Mouse (Mus musculus) ES-Bruce4 (cell line): ENCODE results near the gene Meis2. TPM values are rescaled to one million over a fixed set of nuclear protein-coding genes. Genes with fewer than 3 reads are reported as not detected.

Source experiments
- H3K27ac ChIP-seq: 2 replicates; pipeline ENCODE4 v1.5.1; 2012; ENCODE audit warnings: low read length, inconsistent platforms; ENCODE audit not compliant: insufficient read depth
- H3K27me3 ChIP-seq: 2 replicates; pipeline ENCODE4 v1.6.1; 2012; ENCODE audit warnings: mild to moderate bottlenecking, low read length, inconsistent platforms; ENCODE audit not compliant: control insufficient read depth, poor library complexity, insufficient read depth, severe bottlenecking
- H3K36me3 ChIP-seq: 2 replicates; pipeline ENCODE4 v1.6.1; 2012; ENCODE audit warnings: inconsistent platforms, mild to moderate bottlenecking, low read length, moderate library complexity; ENCODE audit not compliant: control insufficient read depth, poor library complexity, insufficient read depth, severe bottlenecking
- H3K4me1 ChIP-seq: one replicate; pipeline ENCODE4 v1.8.1; 2011; ENCODE audit warnings: low read length; ENCODE audit not compliant: control insufficient read depth, insufficient read depth
- H3K4me3 ChIP-seq: 2 replicates; pipeline ENCODE4 v1.5.1; 2011; ENCODE audit warnings: low read depth, mild to moderate bottlenecking, low read length
- H3K9ac ChIP-seq: 2 replicates; pipeline ENCODE4 v1.6.1; 2012; ENCODE audit warnings: low read depth, mild to moderate bottlenecking, inconsistent platforms; ENCODE audit not compliant: poor library complexity, severe bottlenecking
- H3K9me3 ChIP-seq: replicated peaks from 2 replicates; pipeline ENCODE4 v1.6.1; 2012; ENCODE audit warnings: mild to moderate bottlenecking, low read length, inconsistent platforms; ENCODE audit not compliant: control insufficient read depth, poor library complexity, insufficient read depth, severe bottlenecking
- CTCF ChIP-seq: IDR thresholded peaks from one replicate; pipeline ENCODE4 v1.8.1; 2011; ENCODE audit warnings: low read depth, low read length
- EP300 ChIP-seq: IDR thresholded peaks from 2 replicates; pipeline ENCODE4 v1.6.1; 2011; ENCODE audit warnings: low read depth, low read length; ENCODE audit not compliant: insufficient read depth
- POLR2A ChIP-seq: IDR thresholded peaks from one replicate; pipeline ENCODE4 v1.8.1; 2011; ENCODE audit warnings: low read length; ENCODE audit not compliant: insufficient read depth
- polyA plus RNA-seq: library from polyadenylated mRNA; stranded (reverse); fragments of >200 nt; gene quantifications from 2 replicates; pipeline ENCODE4 v1.2.4, GENCODE M21; 2011; ENCODE audit warnings: low read depth; ENCODE audit not compliant: missing spikeins, insufficient read depth, insufficient read length

Meis2 gene
- polyA plus RNA-seq, 1 experiment = 1.5 TPM

- Histone ChIP-seq H3K9me3 (no peaks in the 10 kb centered on the region), H3K4me3 (no peak overlapping the region)
- TF ChIP-seq EP300 = no peak
- no peak for TF ChIP-seq POLR2A
- TF ChIP-seq CTCF = no peak
Measured at GRCm38 (mm10) chr2:115948630-115949426, 116.8 kb downstream of the Meis2 start.

GRCm38 (mm10) chr2:115947714-115948226, 117.9 kb downstream of the Meis2 start:
- no peak overlapping the region for H3K27ac ChIP-seq
- no peak overlapping the region for H3K4me3 ChIP-seq
- no peaks in the 10 kb centered on the region for H3K36me3 ChIP-seq
- H3K9ac ChIP-seq = no peak overlapping the region
- H3K27me3 ChIP-seq = no peaks in the 10 kb centered on the region
- TF ChIP-seq POLR2A (no peak), EP300 (no peak), CTCF (no peak)
- H3K9me3 ChIP-seq = no peaks in the 10 kb centered on the region
- H3K4me1 ChIP-seq = peaks cover 2% of the 10 kb centered on the region

More at GRCm38 (mm10) chr2:115948630-115949426, 116.8 kb downstream of the Meis2 start:
- Histone ChIP-seq H3K9ac (no peak overlapping the region), H3K27ac (no peak overlapping the region), H3K36me3 (no peaks in the 10 kb centered on the region), H3K4me1 (peaks cover 2% of the 10 kb centered on the region), H3K27me3 (no peaks in the 10 kb centered on the region)

GRCm38 (mm10) chr2:115943044-115943443, 122.6 kb downstream of the Meis2 start:
- TF ChIP-seq EP300 (no peak), CTCF (no peak), POLR2A (no peak)
- Histone ChIP-seq H3K4me3 (no peak overlapping the region), H3K4me1 (peaks cover under 1% of the 10 kb centered on the region), H3K36me3 (no peaks in the 10 kb centered on the region), H3K27me3 (no peaks in the 10 kb centered on the region), H3K9me3 (no peaks in the 10 kb centered on the region), H3K27ac (no peak overlapping the region), H3K9ac (no peak overlapping the region)

GRCm38 (mm10) chr2:115939849-115940248, 125.8 kb downstream of the Meis2 start:
- Histone ChIP-seq H3K9ac (no peak overlapping the region), H3K36me3 (no peaks in the 10 kb centered on the region), H3K4me1 (no peaks in the 10 kb centered on the region), H3K9me3 (no peaks in the 10 kb centered on the region), H3K27ac (no peak overlapping the region), H3K4me3 (no peak overlapping the region), H3K27me3 (no peaks in the 10 kb centered on the region)
- TF ChIP-seq CTCF = no peak
- TF ChIP-seq POLR2A = no peak
- TF ChIP-seq EP300 = no peak

GRCm38 (mm10) chr2:115938926-115939563, 126.6 kb downstream of the Meis2 start:
- Histone ChIP-seq H3K36me3 (no peaks in the 10 kb centered on the region), H3K9me3 (no peaks in the 10 kb centered on the region), H3K27ac (no peak overlapping the region), H3K4me1 (no peaks in the 10 kb centered on the region), H3K9ac (no peak overlapping the region), H3K27me3 (no peaks in the 10 kb centered on the region), H3K4me3 (no peak overlapping the region)
- no peak for TF ChIP-seq CTCF
- no peak for TF ChIP-seq POLR2A
- no peak for TF ChIP-seq EP300

GRCm38 (mm10) chr2:115938296-115938695, 127.3 kb downstream of the Meis2 start:
- Histone ChIP-seq H3K27me3 (no peaks in the 10 kb centered on the region), H3K27ac (no peak overlapping the region), H3K4me1 (no peaks in the 10 kb centered on the region), H3K4me3 (no peak overlapping the region), H3K9ac (no peak overlapping the region), H3K36me3 (no peaks in the 10 kb centered on the region), H3K9me3 (no peaks in the 10 kb centered on the region)
- TF ChIP-seq CTCF (no peak), EP300 (no peak), POLR2A (no peak)
